Mouse (Mus musculus) sigmoid colon, adult 10 weeks (tissue): ENCODE data around the gene Gm20772. TPM values are rescaled to one million over a fixed set of nuclear protein-coding genes. Genes with fewer than 3 reads are reported as not detected.

Source experiments
- polyA plus RNA-seq: library from polyadenylated mRNA; stranded (reverse); fragments of 350-450 nt; fragmentation: Illumina TruSeq; extraction: RNeasy Lipid Tissue Mini Kit (QIAGEN cat#74804); gene quantifications from one replicate; pipeline ENCODE4 v1.2.3, GENCODE M21; 2014; ENCODE audit warnings: low read depth, low replicate concordance

Gm20772 gene
- polyA plus RNA-seq = not detected

DNA sequence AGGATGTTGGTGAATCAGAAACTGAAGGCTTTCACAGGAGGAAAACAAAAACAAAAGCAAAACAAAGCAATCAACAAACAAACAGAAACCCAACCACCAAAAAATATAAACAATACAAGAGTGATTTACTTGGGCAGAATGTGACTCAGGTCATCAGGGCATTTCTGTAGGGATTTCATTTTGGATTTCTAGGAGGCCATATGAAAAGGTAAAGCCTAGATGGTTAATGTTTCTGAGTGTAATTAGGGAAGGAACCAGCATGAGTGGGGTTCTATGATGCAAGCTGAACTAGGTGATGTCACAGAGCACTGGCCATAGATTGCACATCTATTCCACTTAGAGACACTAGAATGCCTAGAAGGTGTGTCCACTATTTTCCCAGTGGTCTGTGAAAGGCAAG, at the start of gene Gm20772, which contains the start of gene Gm20831:
Gene Gm20772 (plus strand): TSS at position 301 of the 400 bp plus-strand sequence.
Gene Gm20831 (plus strand): TSS at position 301 of the 400 bp plus-strand sequence.

GRCm38 (mm10) chrY:17846166-17846565, 28.4 kb upstream of the Gm20772 start, which contains the start of gene Gm21904:
Gene Gm21904, minus strand, starts transcription at chrY:17846266.

Other genes starting within 250 kb of the Gm20772 start
- gene Gm21904, start 28.5 kb upstream of the Gm20772 start, polyA plus RNA-seq = not detected
- gene Gm20831, start within 50 bp of the Gm20772 start, polyA plus RNA-seq = not detected
- gene Srsy, start 62.6 kb downstream of the Gm20772 start, polyA plus RNA-seq = not detected
- gene Gm21764, start 187.1 kb downstream of the Gm20772 start, polyA plus RNA-seq = not detected
- gene Ssty1, start 214.4 kb downstream of the Gm20772 start, polyA plus RNA-seq = not detected